Mouse (Mus musculus): ENCODE measurements at regions not wholly inside any gene's neighbourhood (a gene's known extent, or its start where the extent isn't known, plus 50 kb on each side); places are given as distances from the start of the nearest gene placed in this dataset.
"Not testable (repeated sequence)": the region's sequence is repeated elsewhere in the genome, so short reads cannot be mapped to it uniquely, and the experiment has no call there.

GRCm38 (mm10) chr14:53374591-53374990 lies 879.0 kb upstream of the Olfr1507 start:
- not testable (repeated sequence) for TF ChIP-seq CTCF (IDR thresholded peaks at IDR 0.05; ENCODE audit: control insufficient read depth, insufficient read depth, insufficient replicate concordance, low read depth, low read length); POLR2A (IDR thresholded peaks at IDR 0.05; ENCODE audit: control insufficient read depth, low read depth, low read length)

Measured in testis, adult 2 months (tissue).